Mouse (Mus musculus): Measurements from ENCODE around the gene Vwa3a. TPM values are rescaled to one million over a fixed set of nuclear protein-coding genes. Genes with fewer than 3 reads are reported as not detected.

Gene Vwa3a
- total RNA-seq, 2 experiments from 2014 or later, result not detected

DNA sequence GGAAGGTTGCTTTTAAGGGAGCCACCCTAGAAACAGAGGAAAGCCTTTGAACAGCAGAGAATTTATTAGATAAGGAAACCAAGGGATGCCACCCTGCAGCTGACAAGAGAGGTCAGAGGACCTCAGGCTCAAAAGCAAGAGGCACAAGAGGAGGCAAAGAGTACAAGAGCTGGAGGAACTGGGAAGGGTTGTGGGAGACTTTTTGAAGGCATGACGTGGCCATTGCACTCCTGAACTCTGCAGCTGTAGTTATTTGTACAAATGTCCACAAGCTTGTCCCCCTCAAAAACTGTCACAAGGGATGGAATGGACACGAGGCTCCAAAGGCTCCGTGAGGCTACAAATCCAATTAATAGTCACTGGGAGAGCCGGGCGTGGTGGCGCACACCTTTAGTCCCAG is 5.5 kb downstream of the Vwa3a start:
- ATAC-seq (replicated peaks; ENCODE audit: low FRiP score, poor library complexity, severe bottlenecking), result no peak

DNA sequence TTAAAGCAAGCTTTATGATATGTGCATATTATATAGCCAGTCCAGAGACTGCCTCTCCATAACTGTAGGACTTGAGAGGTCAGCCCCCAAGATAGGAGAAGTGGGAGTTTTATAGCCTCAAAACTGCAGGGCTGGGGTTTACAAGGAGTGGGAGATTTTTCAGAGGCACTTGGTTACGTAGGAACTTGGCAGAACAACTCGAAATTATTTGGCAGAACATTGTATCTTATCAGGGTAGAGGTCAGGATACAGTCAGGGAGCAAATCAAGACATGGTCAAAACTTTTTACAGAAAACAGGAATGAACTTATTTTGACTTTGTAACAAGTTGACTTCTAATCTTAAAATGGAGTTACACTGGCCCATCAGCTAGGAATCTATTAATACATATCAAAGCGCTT is 6.9 kb downstream of the Vwa3a start:
- ATAC-seq (replicated peaks; ENCODE audit: low FRiP score, poor library complexity, severe bottlenecking), result no peak

GRCm38 (mm10) chr7:120746821-120747220 is 7.7 kb downstream of the Vwa3a start:
- ATAC-seq (replicated peaks; ENCODE audit: low FRiP score, poor library complexity, severe bottlenecking), result no peak

DNA sequence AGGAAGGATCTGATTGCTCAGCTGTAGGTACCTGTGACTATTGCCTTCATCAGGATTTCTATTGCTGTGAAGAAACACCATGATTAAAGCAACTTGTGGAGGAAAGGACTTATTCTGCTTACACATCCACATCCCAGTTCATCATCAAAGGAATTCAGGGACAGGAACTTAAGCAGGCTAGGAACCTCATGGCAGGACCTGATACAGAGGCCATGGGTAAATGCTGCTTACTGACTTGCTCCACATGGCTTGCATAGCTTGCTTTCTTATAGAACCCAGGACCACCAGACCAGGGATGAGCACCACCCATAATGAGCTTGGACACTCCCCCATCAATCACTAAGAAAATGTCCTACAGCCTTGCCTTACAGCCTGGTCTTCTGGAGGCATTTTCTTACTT is 9.4 kb downstream of the Vwa3a start:
- no peak for ATAC-seq (replicated peaks; ENCODE audit: low FRiP score, poor library complexity, severe bottlenecking)

DNA sequence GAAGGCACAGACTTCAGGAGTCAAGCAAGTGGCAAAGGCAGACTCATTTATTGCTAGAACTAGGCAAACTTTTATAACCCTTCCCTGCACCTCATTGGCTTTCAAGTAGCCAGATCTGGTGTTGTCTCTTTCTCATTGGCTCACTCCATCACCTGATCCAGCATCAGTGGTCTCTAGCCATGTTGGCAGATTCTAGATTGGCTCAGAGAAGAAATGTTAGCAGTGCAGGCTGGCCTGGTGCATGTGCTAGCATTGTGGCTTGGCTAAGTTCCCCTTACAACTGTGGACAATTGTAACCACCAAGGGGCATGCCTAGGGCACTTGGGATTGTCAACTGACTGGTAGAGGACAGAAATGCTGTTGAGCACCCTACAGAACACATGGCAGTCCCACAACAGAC is 12.2 kb downstream of the Vwa3a start:
- no peak for ATAC-seq (replicated peaks; ENCODE audit: low FRiP score, poor library complexity, severe bottlenecking)

- ATAC-seq (replicated peaks; ENCODE audit: low FRiP score, poor library complexity, severe bottlenecking), result no peak
These were observed 12.8 kb downstream of the Vwa3a start for GRCm38 (mm10) chr7:120751906-120752305.

DNA sequence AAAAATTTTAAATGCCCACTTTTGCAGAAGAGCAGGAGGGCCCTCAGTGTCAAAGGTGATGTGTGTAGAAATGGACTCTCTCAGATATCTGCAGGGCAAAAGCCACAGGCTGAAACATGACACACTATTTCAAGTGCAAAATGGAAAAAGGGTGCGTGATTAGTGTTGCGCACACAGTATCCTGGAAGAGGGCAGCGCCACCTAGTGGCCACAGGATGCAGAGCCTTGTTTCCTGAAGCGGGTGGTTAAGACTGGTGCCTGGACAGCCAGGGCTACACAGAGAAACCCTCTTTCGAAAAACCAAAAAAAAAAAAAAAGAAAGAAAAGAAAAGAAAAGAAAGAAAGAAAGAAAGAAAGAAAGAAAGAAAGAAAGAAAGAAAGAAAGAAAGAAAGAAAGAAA is 15.6 kb downstream of the Vwa3a start:
- ATAC-seq (replicated peaks; ENCODE audit: low FRiP score, poor library complexity, severe bottlenecking), result peak; percentile 83

- no peak for ATAC-seq (replicated peaks; ENCODE audit: low FRiP score, poor library complexity, severe bottlenecking)
These were observed 28.3 kb downstream of the Vwa3a start for GRCm38 (mm10) chr7:120767369-120767768.

DNA sequence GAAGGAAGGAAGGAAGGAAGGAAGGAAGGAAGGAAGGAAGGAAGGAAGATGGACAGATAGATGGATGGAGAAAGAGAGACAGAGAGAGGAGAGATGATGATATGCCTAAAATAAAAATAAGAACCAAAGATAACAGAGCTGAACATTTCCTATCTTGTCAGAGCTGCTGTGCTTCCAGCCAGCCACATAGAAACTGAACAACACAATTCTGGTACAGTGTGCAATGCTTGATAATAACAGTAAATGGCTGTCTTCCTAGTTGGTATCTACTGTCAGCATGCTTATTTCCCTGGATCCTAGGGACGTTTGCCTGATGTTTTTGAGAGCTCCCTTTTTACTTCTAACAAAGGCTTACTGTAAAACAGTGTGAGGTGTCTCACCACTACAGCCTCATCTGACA is 32.3 kb downstream of the Vwa3a start:
- ATAC-seq (replicated peaks; ENCODE audit: low FRiP score, poor library complexity, severe bottlenecking), result no peak

- ATAC-seq (replicated peaks; ENCODE audit: low FRiP score, poor library complexity, severe bottlenecking), result peak; percentile 84
These were observed 38.9 kb downstream of the Vwa3a start for GRCm38 (mm10) chr7:120778012-120778411.

DNA sequence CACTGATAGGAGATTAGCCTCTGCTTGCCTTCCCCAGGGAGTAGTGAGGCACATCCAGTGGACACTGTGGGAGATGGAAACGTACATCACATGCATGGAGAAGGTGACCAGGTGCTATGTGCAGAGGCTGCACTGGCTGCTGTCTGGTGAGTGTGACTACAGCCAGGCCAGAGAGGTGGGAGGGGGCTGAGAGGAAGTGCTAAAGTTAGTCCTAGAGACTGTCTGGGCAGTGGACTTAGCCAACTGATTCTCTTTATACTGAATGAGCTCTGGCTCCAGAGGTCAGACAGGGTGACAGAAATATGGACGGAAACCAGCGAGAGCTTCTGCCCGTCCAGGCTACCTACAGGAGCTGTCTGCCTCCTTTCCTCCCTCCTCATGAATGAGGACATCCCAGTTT is 56.4 kb downstream of the Vwa3a start:
- no peak for ATAC-seq (replicated peaks; ENCODE audit: low FRiP score, poor library complexity, severe bottlenecking)

GRCm38 (mm10) chr7:120796369-120796768 is 57.3 kb downstream of the Vwa3a start:
- no peak for ATAC-seq (replicated peaks; ENCODE audit: low FRiP score, poor library complexity, severe bottlenecking)

DNA sequence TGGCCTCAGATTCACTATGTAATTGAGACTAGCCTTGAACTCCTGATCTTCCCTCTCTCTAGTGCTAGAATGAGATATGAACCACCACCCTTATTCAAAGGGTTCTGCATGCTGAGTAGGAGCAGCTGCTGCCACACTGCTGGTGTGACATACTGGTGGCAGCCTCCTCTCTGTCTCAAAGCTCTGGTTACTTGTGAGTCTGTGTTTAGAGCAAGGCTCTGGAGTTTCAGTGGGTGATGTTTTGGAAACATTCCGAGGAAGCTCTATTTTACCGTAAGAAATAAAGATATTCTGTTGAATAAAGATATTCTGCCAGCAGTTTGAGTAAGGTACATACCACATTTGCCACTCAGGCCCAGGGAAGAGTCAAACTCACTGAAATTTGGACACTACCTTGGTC is 64.2 kb downstream of the Vwa3a start:
- no peak for ATAC-seq (replicated peaks; ENCODE audit: low FRiP score, poor library complexity, severe bottlenecking)

DNA sequence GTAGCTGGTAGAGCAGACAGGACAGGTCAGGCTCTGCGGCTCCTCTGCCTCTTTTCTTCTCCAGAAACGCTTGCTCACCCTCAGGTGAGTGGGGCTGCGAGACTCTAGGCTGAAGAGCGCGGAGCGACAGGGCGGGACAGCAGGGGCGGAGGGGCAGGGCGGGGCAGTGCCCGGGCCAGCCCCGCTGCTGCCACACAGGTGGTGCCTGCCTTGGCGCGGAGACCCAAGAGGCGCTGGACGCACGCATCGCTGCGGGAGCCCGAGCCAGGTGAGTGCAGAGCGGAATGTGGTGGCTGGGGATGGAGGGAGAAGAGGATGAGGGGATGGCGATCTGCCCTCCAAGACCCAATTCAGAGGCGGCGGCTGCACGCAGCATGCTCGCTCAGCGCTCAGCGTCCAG is 70.6 kb downstream of the Vwa3a start:
- ATAC-seq (replicated peaks; ENCODE audit: low FRiP score, poor library complexity, severe bottlenecking), result no peak

- ATAC-seq (replicated peaks; ENCODE audit: low FRiP score, poor library complexity, severe bottlenecking), result no peak
These were observed 72.8 kb downstream of the Vwa3a start, which contains the start of gene Gm5737 for GRCm38 (mm10) chr7:120811834-120812415. TSS of gene Gm5737 (plus strand) at chr7:120812365.

DNA sequence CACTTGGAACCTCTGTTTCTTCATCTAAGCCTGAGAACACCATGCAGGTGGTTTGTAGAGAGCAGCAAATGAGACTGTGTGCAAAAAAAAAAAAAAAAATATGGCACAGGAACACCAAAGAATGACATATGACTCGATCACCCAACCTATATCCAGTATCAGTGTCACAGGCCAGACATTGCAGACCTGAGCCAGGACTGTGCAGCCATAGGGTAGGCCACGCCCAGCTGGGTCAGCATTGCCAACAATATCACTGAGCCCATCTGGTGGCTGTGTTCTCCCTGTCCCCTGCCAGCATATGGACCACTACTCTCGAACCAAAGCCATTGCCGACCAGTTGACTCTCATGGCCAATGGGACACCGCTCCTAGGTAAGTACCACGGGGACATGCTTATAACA is 78.4 kb downstream of the Vwa3a start:
- ATAC-seq (replicated peaks; ENCODE audit: low FRiP score, poor library complexity, severe bottlenecking), result no peak

GRCm38 (mm10) chr7:120819386-120819785 is 80.3 kb downstream of the Vwa3a start:
- no peak for ATAC-seq (replicated peaks; ENCODE audit: low FRiP score, poor library complexity, severe bottlenecking)

- peak; percentile 70 for ATAC-seq (replicated peaks; ENCODE audit: low FRiP score, poor library complexity, severe bottlenecking)
These were observed 84.1 kb downstream of the Vwa3a start for GRCm38 (mm10) chr7:120823248-120823647.

DNA sequence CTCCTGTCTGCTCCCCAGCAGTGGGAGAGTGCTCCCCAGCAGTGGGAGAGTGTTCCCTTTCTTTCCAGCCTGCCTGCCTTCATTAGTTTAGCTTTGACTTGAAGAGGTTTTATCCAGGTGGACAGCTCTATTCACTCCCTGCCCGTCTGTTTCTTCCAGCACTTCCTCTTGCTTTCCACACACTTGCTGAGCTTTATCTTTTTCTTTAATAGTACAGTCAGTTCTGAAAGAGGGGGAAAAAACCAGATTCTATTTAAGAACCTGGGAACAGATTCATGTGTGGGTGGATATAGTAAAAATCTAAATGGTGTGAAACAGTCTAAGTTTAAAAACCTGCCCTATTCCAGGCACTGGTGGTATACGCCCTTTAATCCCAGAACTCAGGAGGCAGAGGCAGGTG is 86.0 kb downstream of the Vwa3a start:
- ATAC-seq (replicated peaks; ENCODE audit: low FRiP score, poor library complexity, severe bottlenecking), result no peak

DNA sequence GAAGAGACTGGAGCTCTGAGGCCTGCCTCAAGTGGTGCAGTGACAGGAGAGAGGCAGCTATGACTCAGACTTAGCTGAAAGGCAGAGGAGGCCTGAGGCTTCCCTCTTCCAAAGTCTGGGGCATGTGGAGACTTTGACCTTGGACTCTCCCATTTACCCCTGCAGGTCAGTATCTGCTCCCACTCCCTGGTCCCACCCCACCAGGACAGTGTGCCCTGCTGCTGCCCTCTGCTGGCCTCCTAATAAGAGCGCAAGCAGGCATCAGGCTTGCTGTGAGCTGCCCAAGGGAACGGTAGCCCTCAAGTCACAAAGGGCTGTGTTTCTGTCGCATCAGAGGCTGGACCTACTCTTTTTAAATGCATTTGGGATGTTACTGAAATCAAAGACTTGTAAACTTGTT is 87.3 kb downstream of the Vwa3a start:
- ATAC-seq (replicated peaks; ENCODE audit: low FRiP score, poor library complexity, severe bottlenecking), result no peak; the same call in 1 of the 2 replicates

- peak; percentile 50 for ATAC-seq (replicated peaks; ENCODE audit: low FRiP score, poor library complexity, severe bottlenecking)
These were observed 91.6 kb downstream of the Vwa3a start for GRCm38 (mm10) chr7:120830431-120831381.
